Mouse (Mus musculus) forebrain, postnatal 0 days (tissue): ENCODE data around the gene March7. TPM values are rescaled to one million over a fixed set of nuclear protein-coding genes. Genes with fewer than 3 reads are reported as not detected.

ENCODE experiments used
- ATAC-seq: fragments of 200-750 bp; cut with Nextera tagmentation; 2 replicates; pipeline ENCODE4 v1.8.0; 2017; ENCODE audit warnings: mild to moderate bottlenecking, moderate library complexity
- DNase-seq: peaks from one replicate; pipeline ENCODE4 v3.0.0-alpha.2; 2015
- H3K27ac ChIP-seq: fragments of 300-500 bp; sonication (generic); 2 replicates; pipeline ENCODE4 v1.5.1; 2014; ENCODE audit warnings: low read depth, mild to moderate bottlenecking, antibody characterized with exemption, low read length, moderate library complexity, mixed read lengths
- H3K27me3 ChIP-seq: fragments of 300-500 bp; sonication (generic); 2 replicates; pipeline ENCODE4 v1.6.1; 2014; ENCODE audit warnings: mild to moderate bottlenecking, low read length, mixed read lengths; ENCODE audit not compliant: insufficient read depth
- H3K36me3 ChIP-seq: fragments of 300-500 bp; sonication (generic); 2 replicates; pipeline ENCODE4 v1.6.1; 2014; ENCODE audit warnings: mild to moderate bottlenecking, moderate library complexity; ENCODE audit not compliant: insufficient read depth
- H3K4me1 ChIP-seq: fragments of 300-500 bp; sonication (generic); 2 replicates; pipeline ENCODE4 v1.6.1; 2014; ENCODE audit warnings: antibody characterized with exemption; ENCODE audit not compliant: insufficient read depth
- H3K4me2 ChIP-seq: fragments of 300-500 bp; sonication (generic); 2 replicates; pipeline ENCODE4 v1.6.1; 2014; ENCODE audit warnings: low read depth, mild to moderate bottlenecking, moderate library complexity
- H3K4me3 ChIP-seq: fragments of 300-500 bp; sonication (generic); 2 replicates; pipeline ENCODE4 v1.5.1; 2014; ENCODE audit warnings: low read depth, low read length, mixed read lengths
- H3K9ac ChIP-seq: fragments of 300-500 bp; sonication (generic); 2 replicates; pipeline ENCODE4 v1.6.1; 2014; ENCODE audit warnings: mild to moderate bottlenecking
- H3K9me3 ChIP-seq: fragments of 300-500 bp; sonication (generic); 2 replicates; pipeline ENCODE4 v1.6.1; 2016; ENCODE audit warnings: low read length
- CTCF ChIP-seq: sonication (generic); IDR thresholded peaks from 2 replicates; pipeline ENCODE4 v1.5.1; 2016; ENCODE audit warnings: antibody characterized with exemption, control low read depth, low read depth
- WGBS: fragments of 180-500 bp; shearing (Covaris S2); extraction: QIAGEN DNeasy Blood & Tissue Kit; methylation state at CpG from one replicate; pipeline ENCODE4 v1.1.7; 2014; 5-methylcytosine and 5-hydroxymethylcytosine counted together
- polyA plus RNA-seq: library from polyadenylated mRNA; unstranded; fragments of >200 nt; fragmentation: Nextera tagmentation; extraction: Ambion mirVana; gene quantifications from 2 replicates; pipeline ENCODE4 v1.2.1, GENCODE M21; 2015
- total RNA-seq: library from RNA; depleted of rRNA; stranded (reverse); fragments of >200 nt; gene quantifications from 2 replicates; pipeline ENCODE4 v1.2.3, GENCODE M21; 2014

The March7 gene
- total and polyA plus RNA-seq, 2 experiments from 2014 or later: 87.5 to 143 TPM

- Histone ChIP-seq H3K4me1 (no peaks in the 10 kb centered on the region), H3K9me3 (no peaks in the 10 kb centered on the region), H3K36me3 (no peaks in the 10 kb centered on the region), H3K27ac (no peak overlapping the region), H3K4me2 (no peak overlapping the region), H3K27me3 (no peaks in the 10 kb centered on the region), H3K4me3 (no peak overlapping the region), H3K9ac (no peak overlapping the region)
- no peak for ATAC-seq
- TF ChIP-seq CTCF: no peak
- DNase-seq: no peak
- 75% methylated on average over 5 of the region's 5 CpGs for WGBS
These were observed 51.1 kb downstream of the March7 start for GRCm38 (mm10) chr2:60260621-60261350.

GRCm38 (mm10) chr2:60267567-60267966, 57.9 kb downstream of the March7 start:
- Histone ChIP-seq H3K9ac (no peak overlapping the region), H3K9me3 (no peaks in the 10 kb centered on the region), H3K4me3 (no peak overlapping the region), H3K4me2 (no peak overlapping the region), H3K27ac (no peak overlapping the region), H3K4me1 (no peaks in the 10 kb centered on the region), H3K36me3 (no peaks in the 10 kb centered on the region), H3K27me3 (no peaks in the 10 kb centered on the region)
- TF ChIP-seq CTCF: no peak
- ATAC-seq (no peak), DNase-seq (no peak)
- 71% methylated on average over 1 of the region's 1 CpGs for WGBS

- no peaks in the 10 kb centered on the region for H3K36me3 ChIP-seq
- DNase-seq (no peak), ATAC-seq (no peak)
- H3K9ac ChIP-seq: no peak overlapping the region
- no peaks in the 10 kb centered on the region for H3K27me3 ChIP-seq
- TF ChIP-seq CTCF: no peak
- H3K4me3 ChIP-seq: no peak overlapping the region
- 96% methylated on average over 14 of the region's 14 CpGs for WGBS
- no peaks in the 10 kb centered on the region for H3K9me3 ChIP-seq
- no peaks in the 10 kb centered on the region for H3K4me1 ChIP-seq
- no peak overlapping the region for H3K4me2 ChIP-seq
- no peak overlapping the region for H3K27ac ChIP-seq
These were observed 60.3 kb downstream of the March7 start for GRCm38 (mm10) chr2:60269856-60270479.

GRCm38 (mm10) chr2:60278627-60279026, 68.9 kb downstream of the March7 start:
- no peak for ATAC-seq
- Histone ChIP-seq H3K27ac (no peak overlapping the region), H3K9ac (no peak overlapping the region), H3K36me3 (no peaks in the 10 kb centered on the region), H3K4me1 (0 out of 2 replicates have a peak, but pooled peaks cover 2% of the 10 kb centered on the region), H3K4me3 (no peak overlapping the region), H3K4me2 (no peak overlapping the region), H3K9me3 (no peaks in the 10 kb centered on the region), H3K27me3 (no peaks in the 10 kb centered on the region)
- DNase-seq: no peak
- TF ChIP-seq CTCF: no peak
- WGBS: 92% methylated on average over 4 of the region's 4 CpGs

- DNase-seq (no peak), ATAC-seq (no peak)
- H3K4me3 ChIP-seq: no peak overlapping the region
- no peaks in the 10 kb centered on the region for H3K36me3 ChIP-seq
- no peaks in the 10 kb centered on the region for H3K9me3 ChIP-seq
- no peak for TF ChIP-seq CTCF
- no peak overlapping the region for H3K9ac ChIP-seq
- 78% methylated on average over 4 of the region's 4 CpGs for WGBS
- no peak overlapping the region for H3K27ac ChIP-seq
- H3K4me1 ChIP-seq: 0 out of 2 replicates have a peak, but pooled peaks cover 5% of the 10 kb centered on the region
- no peaks in the 10 kb centered on the region for H3K27me3 ChIP-seq
- H3K4me2 ChIP-seq: no peak overlapping the region
These were observed 72.9 kb downstream of the March7 start for GRCm38 (mm10) chr2:60282625-60283024.

GRCm38 (mm10) chr2:60283208-60283750, 73.6 kb downstream of the March7 start:
- no peaks in the 10 kb centered on the region for H3K27me3 ChIP-seq
- H3K4me3 ChIP-seq: peak overlapping the region; percentile 47
- 7% methylated on average over 9 of the region's 9 CpGs for WGBS
- H3K27ac ChIP-seq: no peak overlapping the region
- H3K4me2 ChIP-seq: peak overlapping the region; percentile 97
- peak; percentile 14; the same call in 1 of the 2 replicates for ATAC-seq
- TF ChIP-seq CTCF: no peak
- H3K9ac ChIP-seq: peak overlapping the region; percentile 42; the same call in 1 of the 2 replicates
- no peaks in the 10 kb centered on the region for H3K36me3 ChIP-seq
- DNase-seq: peak; percentile 19
- H3K4me1 ChIP-seq: 0 out of 2 replicates have a peak, but pooled peaks cover 5% of the 10 kb centered on the region
- no peaks in the 10 kb centered on the region for H3K9me3 ChIP-seq
